Mouse (Mus musculus): ENCODE measurements around the gene Hydin. TPM values are rescaled to one million over a fixed set of nuclear protein-coding genes. Genes with fewer than 3 reads are reported as not detected.
"Not testable (repeated sequence)": the region's sequence is repeated elsewhere in the genome, so short reads cannot be mapped to it uniquely, and the experiment has no call there.

Hydin gene
- polyA plus RNA-seq, 1 experiment from 2014 or later = 0.06 TPM

DNA sequence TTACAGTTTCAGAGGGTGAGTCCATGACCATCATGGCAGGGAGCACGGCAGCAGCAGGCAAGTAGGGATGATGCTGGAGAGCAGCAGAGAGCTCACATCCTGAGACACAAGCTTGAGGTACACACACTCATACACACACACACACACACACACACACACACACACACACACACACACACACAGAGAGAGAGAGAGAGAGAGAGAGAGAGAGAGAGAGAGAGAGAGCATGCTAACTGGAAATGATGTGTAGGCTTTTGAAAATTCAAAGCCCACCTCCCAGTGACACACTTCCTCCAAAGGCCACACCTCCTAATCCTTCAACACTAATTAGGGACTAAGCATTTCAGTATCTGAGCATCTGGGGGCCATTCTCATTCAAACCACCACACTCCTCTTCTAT, 80.1 kb downstream of the Hydin start:
- H3K9me3 ChIP-seq = no peaks in the 10 kb centered on the region
- no peaks in the 10 kb centered on the region for H3K27me3 ChIP-seq (ENCODE audit: insufficient read depth, poor library complexity, severe bottlenecking)
- no peaks in the 10 kb centered on the region for H3K4me1 ChIP-seq
- WGBS = 80% methylated on average over 1 of the region's 1 CpGs
- no peak overlapping the region for H3K4me3 ChIP-seq
- H3K36me3 ChIP-seq = no peaks in the 10 kb centered on the region
- no peak for DNase-seq (ENCODE audit: low spot score)
- H3K27ac ChIP-seq = no peak overlapping the region

DNA sequence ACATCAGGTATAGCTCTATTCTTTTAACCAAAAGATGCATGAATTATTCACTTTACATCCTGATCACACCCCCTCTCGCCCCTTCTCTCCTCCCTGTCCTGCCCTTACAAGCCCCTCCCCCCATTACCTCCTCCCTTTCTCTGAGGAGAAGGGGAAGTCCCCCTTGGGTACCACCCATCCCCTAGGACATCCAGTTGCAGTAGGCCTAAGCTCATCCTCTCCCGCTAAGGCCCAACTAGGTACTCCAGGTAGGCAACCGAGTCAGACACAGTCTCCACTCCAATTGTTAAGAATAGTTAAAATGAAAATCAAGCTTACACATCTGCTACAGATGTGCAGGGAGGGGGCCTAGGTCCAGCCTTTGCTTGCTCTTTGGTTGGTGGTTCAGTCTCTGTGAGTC, 83.9 kb downstream of the Hydin start:
- Histone ChIP-seq H3K4me3 (no peak overlapping the region), H3K4me1 (no peaks in the 10 kb centered on the region), H3K36me3 (no peaks in the 10 kb centered on the region), H3K27me3 (ENCODE audit: insufficient read depth, poor library complexity, severe bottlenecking) (no peaks in the 10 kb centered on the region), H3K27ac (no peak overlapping the region), H3K9me3 (no peaks in the 10 kb centered on the region)
- WGBS = 85% methylated on average over 3 of the region's 3 CpGs
- DNase-seq (ENCODE audit: low spot score) = no peak

DNA sequence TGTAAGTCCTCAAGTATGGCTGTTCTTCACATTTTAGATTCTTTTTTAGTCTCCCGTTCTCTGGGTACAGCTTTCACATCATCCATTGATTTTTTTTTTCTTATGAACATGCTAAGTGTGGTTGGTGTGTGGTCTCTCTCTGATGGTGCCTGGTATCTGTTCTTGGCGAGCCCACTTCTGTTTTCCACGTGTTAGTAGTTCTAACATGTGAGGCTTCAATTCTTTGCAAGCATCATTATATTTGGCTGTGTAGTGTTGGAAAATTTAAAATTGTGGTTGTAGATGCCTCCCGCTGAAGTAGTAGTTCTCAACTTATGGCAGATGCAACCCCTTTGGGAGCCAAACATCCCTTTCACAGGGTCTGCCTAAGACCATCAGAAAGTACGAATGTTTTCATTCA, 85.1 kb downstream of the Hydin start:
- 81% methylated on average over 5 of the region's 5 CpGs for WGBS
- no peak for DNase-seq (ENCODE audit: low spot score)

DNA sequence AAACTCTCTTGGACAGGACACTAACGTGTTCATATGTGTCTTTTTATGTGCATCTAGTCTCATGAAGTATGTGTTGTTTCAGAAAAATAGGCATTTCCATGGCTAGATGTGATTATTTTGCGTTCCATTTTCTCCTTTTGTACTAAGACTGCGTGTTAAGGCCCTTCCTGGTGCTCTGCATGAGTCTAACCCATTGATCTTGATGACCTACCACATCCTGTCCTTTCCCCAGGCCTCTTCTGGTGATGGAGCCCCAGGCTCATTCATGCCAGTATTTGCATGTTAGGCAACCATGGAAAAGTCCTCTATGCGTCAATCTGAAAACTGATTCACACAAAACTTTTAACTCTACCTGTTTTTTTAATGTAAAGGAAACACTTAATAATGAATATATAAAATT, 96.2 kb downstream of the Hydin start:
- Histone ChIP-seq H3K9me3 (no peaks in the 10 kb centered on the region), H3K4me1 (no peaks in the 10 kb centered on the region), H3K36me3 (no peaks in the 10 kb centered on the region), H3K4me3 (no peak overlapping the region), H3K27me3 (ENCODE audit: insufficient read depth, poor library complexity, severe bottlenecking) (no peaks in the 10 kb centered on the region), H3K27ac (no peak overlapping the region)
- no peak for DNase-seq (ENCODE audit: low spot score)
- 78% methylated on average over 4 of the region's 4 CpGs for WGBS

More for the DNA sequence above, 85.1 kb downstream of the Hydin start:
- Histone ChIP-seq H3K36me3 (no peaks in the 10 kb centered on the region), H3K27ac (no peak overlapping the region), H3K27me3 (ENCODE audit: insufficient read depth, poor library complexity, severe bottlenecking) (no peaks in the 10 kb centered on the region), H3K4me3 (no peak overlapping the region), H3K4me1 (no peaks in the 10 kb centered on the region), H3K9me3 (no peaks in the 10 kb centered on the region)

DNA sequence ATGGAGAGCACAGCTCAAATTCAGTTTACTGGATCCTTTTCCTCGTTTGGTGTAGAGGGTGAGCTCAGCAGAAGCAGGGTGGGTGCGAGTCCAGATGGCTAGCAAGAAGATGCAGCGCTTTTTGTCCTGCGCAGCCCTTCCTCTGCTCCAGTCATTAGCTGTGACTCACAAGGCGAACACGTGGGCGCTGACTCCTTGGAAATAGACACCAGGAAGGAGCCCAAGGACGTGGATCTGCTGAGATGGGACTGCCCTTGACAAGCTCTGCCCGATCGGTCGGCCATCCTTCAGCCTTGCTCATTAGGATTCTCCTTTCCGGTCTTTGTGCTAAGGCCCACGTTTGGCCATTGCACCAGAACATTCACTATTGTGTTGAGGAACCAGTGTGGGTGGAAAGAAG, 106.1 kb downstream of the Hydin start:
- H3K27me3 ChIP-seq (ENCODE audit: insufficient read depth, poor library complexity, severe bottlenecking) = no peaks in the 10 kb centered on the region
- DNase-seq (ENCODE audit: low spot score) = no peak
- 82% methylated on average over 13 of the region's 13 CpGs for WGBS
- no peaks in the 10 kb centered on the region for H3K4me1 ChIP-seq
- no peaks in the 10 kb centered on the region for H3K9me3 ChIP-seq
- no peaks in the 10 kb centered on the region for H3K36me3 ChIP-seq
- H3K4me3 ChIP-seq = no peak overlapping the region
- no peak overlapping the region for H3K27ac ChIP-seq

DNA sequence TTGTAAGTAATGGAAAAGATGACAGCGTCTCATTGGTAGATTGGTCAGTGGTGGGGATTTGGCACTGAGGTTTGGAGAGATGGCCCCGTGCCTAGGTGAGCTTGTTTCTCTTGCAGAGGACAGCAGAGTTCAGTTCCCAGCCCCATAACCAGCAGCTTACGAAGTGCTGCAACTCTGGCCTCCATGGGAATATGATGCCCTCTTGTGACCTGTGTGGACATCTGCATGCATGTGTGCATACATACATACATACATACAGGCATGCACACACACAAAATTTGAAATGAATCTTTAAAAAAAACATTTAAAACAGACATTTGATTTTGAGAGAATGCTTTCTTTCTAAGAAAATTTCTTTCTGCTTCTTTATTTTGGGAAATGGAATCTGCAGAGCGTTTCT, 106.9 kb downstream of the Hydin start:
- no peak overlapping the region for H3K4me3 ChIP-seq
- H3K27me3 ChIP-seq (ENCODE audit: insufficient read depth, poor library complexity, severe bottlenecking) = no peaks in the 10 kb centered on the region
- no peaks in the 10 kb centered on the region for H3K9me3 ChIP-seq
- H3K4me1 ChIP-seq = no peaks in the 10 kb centered on the region
- DNase-seq (ENCODE audit: low spot score) = no peak
- H3K36me3 ChIP-seq = no peaks in the 10 kb centered on the region
- H3K27ac ChIP-seq = no peak overlapping the region
- 80% methylated on average over 4 of the region's 4 CpGs for WGBS

DNA sequence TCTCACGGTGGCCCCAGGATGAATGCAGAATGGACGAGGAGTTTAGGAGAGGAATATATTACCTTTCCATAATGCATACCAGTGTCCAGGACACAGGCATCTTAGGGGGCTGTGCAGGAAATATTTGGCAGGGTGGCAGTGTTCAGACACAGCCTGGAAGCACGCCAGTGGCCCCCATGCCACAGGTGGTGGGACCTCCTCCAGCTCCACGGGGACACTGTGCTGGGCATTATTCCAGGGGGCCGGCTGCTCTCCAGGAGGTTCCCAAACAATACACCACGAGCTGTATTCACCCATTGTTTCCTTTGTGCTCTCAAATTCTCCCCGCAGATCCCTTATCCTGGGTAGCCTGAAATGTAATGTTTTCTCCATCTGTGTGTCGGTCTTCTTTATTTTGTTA, 116.0 kb downstream of the Hydin start:
- WGBS = 69% methylated on average over 8 of the region's 8 CpGs
- H3K36me3 ChIP-seq = no peaks in the 10 kb centered on the region
- H3K27me3 ChIP-seq (ENCODE audit: insufficient read depth, poor library complexity, severe bottlenecking) = no peaks in the 10 kb centered on the region
- no peak overlapping the region for H3K4me3 ChIP-seq
- no peak overlapping the region for H3K27ac ChIP-seq
- no peaks in the 10 kb centered on the region for H3K9me3 ChIP-seq
- no peaks in the 10 kb centered on the region for H3K4me1 ChIP-seq
- peak; percentile 62 for DNase-seq (ENCODE audit: low spot score)

DNA sequence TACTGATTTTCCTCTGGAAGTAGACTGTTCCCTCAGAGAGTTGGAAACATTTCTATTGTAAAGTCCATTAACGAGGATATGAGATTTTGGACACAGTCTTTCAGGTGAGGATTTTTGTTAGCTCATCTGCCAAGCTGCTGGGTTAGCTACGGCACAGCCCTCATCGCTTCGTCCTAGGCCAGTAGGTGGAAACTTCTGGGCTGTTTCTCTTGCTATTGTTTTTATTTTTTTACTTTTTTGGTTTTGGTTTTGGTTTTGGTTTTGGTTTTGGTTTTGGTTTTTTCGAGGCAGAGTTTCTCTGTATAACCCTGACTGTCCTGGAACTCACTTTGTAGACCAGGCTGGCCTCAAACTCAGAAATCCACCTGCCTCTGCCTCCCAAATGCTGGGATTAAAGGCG, 117.9 kb downstream of the Hydin start:
- H3K36me3 ChIP-seq; H3K9me3 ChIP-seq; H3K27ac ChIP-seq; DNase-seq (ENCODE audit: low spot score); H3K27me3 ChIP-seq (ENCODE audit: insufficient read depth, poor library complexity, severe bottlenecking); H3K4me3 ChIP-seq; H3K4me1 ChIP-seq: not testable (repeated sequence)
- WGBS = 84% methylated on average over 6 of the region's 6 CpGs

DNA sequence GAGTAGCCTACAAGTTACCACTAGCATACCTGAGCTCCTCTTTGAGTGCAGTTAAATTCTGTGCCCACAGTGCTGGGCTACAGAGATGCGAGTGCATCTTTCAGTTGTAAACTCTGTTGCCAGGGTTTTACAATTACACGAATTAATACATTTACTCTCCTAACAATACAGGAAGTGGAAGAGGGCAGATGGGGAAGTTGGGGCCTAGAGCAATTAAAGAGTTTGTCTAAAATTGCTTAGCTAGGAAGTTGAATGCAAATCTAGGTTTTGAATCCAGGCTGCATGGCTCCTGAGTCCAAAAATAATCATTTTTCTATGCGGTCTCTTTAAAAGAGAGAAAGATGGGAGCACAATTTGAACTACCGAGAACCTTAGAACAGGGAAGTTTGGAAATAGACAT, 128.9 kb downstream of the Hydin start:
- no peak for DNase-seq (ENCODE audit: low spot score)
- H3K9me3 ChIP-seq = no peaks in the 10 kb centered on the region
- H3K27me3 ChIP-seq (ENCODE audit: insufficient read depth, poor library complexity, severe bottlenecking) = no peaks in the 10 kb centered on the region
- no peaks in the 10 kb centered on the region for H3K4me1 ChIP-seq
- H3K4me3 ChIP-seq = no peak overlapping the region
- WGBS = 85% methylated on average over 4 of the region's 4 CpGs
- H3K36me3 ChIP-seq = no peaks in the 10 kb centered on the region
- H3K27ac ChIP-seq = no peak overlapping the region

DNA sequence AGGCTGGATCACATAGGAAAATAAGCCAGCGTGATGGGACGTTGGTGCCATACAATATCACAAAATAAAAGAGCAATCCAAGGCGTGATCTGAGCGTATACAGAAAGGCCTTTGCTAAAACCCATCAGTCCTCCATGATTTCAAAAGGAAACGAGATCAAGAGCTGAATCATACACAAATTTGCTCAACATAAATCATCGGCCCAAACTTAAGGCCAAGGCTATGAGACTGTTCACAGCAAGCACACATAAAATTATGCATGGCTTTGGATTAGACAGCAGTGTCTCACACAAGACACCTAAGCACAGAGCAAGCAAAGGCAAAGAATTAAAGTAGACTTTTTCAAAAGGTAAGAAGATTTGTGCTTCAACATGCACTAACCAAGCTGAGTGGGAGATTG, 133.8 kb downstream of the Hydin start:
- WGBS = 81% methylated on average over 6 of the region's 6 CpGs
- H3K4me3 ChIP-seq = no peak overlapping the region
- DNase-seq (ENCODE audit: low spot score) = no peak
- no peaks in the 10 kb centered on the region for H3K27me3 ChIP-seq (ENCODE audit: insufficient read depth, poor library complexity, severe bottlenecking)
- no peak overlapping the region for H3K27ac ChIP-seq
- H3K9me3 ChIP-seq = no peaks in the 10 kb centered on the region
- no peaks in the 10 kb centered on the region for H3K36me3 ChIP-seq
- H3K4me1 ChIP-seq = no peaks in the 10 kb centered on the region

DNA sequence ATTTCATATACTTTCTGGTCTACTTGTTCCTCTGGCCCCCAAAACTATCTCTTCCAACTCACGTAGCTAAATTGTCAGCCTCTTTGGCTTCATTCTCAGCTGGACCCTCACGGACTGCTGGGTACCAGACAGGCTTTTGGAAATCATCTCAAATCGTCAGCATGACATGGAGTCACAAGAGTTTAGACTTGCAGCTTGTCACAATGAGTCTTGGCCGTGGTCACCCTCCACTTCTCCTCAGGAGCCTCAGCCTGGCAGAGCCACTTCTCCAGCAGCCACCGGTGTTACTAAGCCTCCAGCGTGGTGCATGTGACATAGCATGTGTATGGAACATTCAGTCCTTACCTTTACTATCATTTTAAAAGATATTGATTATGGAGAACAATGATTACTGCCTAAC, 135.5 kb downstream of the Hydin start:
- 79% methylated on average over 6 of the region's 6 CpGs for WGBS
- Histone ChIP-seq H3K27ac (no peak overlapping the region), H3K9me3 (no peaks in the 10 kb centered on the region), H3K4me3 (no peak overlapping the region), H3K27me3 (ENCODE audit: insufficient read depth, poor library complexity, severe bottlenecking) (no peaks in the 10 kb centered on the region), H3K36me3 (no peaks in the 10 kb centered on the region), H3K4me1 (no peaks in the 10 kb centered on the region)
- DNase-seq (ENCODE audit: low spot score) = no peak

DNA sequence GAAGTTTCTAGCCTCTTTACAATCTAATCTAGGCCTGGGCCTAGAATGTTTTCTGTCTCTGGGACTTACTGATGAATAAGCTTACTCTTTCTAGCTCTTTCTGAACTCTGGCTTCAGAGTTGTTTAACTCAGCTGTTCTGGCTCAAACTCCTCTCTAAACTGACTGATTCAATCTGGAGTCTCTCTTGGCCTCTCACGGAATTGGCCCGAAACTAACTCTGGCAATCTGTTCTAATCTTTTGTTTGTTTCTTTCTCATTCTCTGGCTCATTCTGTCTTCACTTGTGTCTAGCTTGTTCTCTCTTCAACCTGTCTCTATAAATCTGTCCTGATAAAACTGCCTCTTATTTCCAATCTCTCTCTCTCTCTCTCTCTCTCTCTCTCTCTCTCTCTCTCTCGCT, 137.7 kb downstream of the Hydin start:
- no peak for DNase-seq (ENCODE audit: low spot score)
- Histone ChIP-seq H3K36me3 (no peaks in the 10 kb centered on the region), H3K9me3 (no peaks in the 10 kb centered on the region), H3K4me3 (no peak overlapping the region), H3K27me3 (ENCODE audit: insufficient read depth, poor library complexity, severe bottlenecking) (no peaks in the 10 kb centered on the region), H3K27ac (no peak overlapping the region), H3K4me1 (no peaks in the 10 kb centered on the region)
- WGBS = 76% methylated on average over 3 of the region's 3 CpGs

DNA sequence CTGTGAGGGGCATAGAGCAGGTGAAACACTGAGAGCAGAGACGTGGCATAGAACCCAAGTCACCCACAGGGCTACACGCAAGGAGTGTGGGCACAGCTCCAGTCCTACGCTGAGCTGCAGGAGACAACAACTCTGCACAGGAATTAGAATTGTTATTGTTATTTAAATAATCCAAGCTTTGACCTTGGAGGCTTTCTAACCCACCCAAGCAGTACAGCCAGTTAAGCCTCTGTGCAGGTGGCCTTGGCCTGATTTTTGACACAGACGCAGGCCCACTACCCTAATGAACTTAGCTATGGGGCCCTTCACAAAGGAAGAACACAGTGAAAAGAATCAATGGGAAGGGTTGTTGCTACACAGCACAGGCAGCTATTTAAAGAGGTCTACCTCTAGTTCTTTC, 148.3 kb downstream of the Hydin start:
- no peaks in the 10 kb centered on the region for H3K36me3 ChIP-seq
- no peaks in the 10 kb centered on the region for H3K9me3 ChIP-seq
- WGBS = 90% methylated on average over 4 of the region's 4 CpGs
- no peak overlapping the region for H3K4me3 ChIP-seq
- no peaks in the 10 kb centered on the region for H3K27me3 ChIP-seq (ENCODE audit: insufficient read depth, poor library complexity, severe bottlenecking)
- DNase-seq (ENCODE audit: low spot score) = no peak
- no peak overlapping the region for H3K27ac ChIP-seq
- H3K4me1 ChIP-seq = no peaks in the 10 kb centered on the region

DNA sequence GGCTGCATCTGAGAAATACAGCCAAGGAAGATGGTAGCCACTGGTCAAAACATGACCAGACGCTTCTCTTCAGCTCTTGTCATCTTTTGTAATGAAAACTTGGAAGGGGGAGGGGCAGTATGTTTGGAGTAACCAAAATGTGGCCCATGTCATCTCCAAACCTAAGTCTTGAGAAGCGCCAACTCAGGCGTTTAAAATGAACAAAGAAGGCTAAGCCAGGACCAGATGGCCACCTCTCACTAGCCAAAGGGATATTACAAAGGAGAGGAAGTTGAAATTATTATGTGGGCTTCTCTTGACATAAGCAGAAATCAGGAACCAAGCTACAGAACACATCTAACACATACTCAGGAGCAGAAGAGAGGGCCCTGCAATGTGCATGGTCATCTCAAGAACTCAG, 150.2 kb downstream of the Hydin start:
- H3K36me3 ChIP-seq = no peaks in the 10 kb centered on the region
- 88% methylated on average over 3 of the region's 3 CpGs for WGBS
- no peak overlapping the region for H3K4me3 ChIP-seq
- no peak overlapping the region for H3K27ac ChIP-seq
- H3K4me1 ChIP-seq = no peaks in the 10 kb centered on the region
- H3K27me3 ChIP-seq (ENCODE audit: insufficient read depth, poor library complexity, severe bottlenecking) = no peaks in the 10 kb centered on the region
- DNase-seq (ENCODE audit: low spot score) = no peak
- no peaks in the 10 kb centered on the region for H3K9me3 ChIP-seq
